Comparison of ENCODE assay signal across 9 mouse cellular contexts in genomic region chr13:107167856-107168598, GRCm38 (mm10).
A peak's percentile ranks its signal among the peaks of the same experiment; 100 is the strongest.
DNase-seq lines count a peak whose midpoint lies in the region; ATAC-seq lines count a peak whose summit lies in the region.
"Had no signal": no experiment of that assay in that cellular context is flagged by ENCODE, and none has a peak within 500 bp of the region (broad histone marks: within the 10 kb centered on the region; RNA-seq: fewer than 3 reads in every experiment).

No protein-coding gene starts in this region.

- 77% methylated on average over 10 of the region's 10 CpGs for WGBS in heart, embryonic 16.5 days
- 65% methylated on average over 10 of the region's 10 CpGs for WGBS in embryonic facial prominence, embryonic 10.5 days
- 80% methylated on average over 10 of the region's 10 CpGs for WGBS in intestine, embryonic 14.5 days
- 33% methylated on average over 10 of the region's 10 CpGs for WGBS in midbrain, embryonic 16.5 days

- H3K4me1 ChIP-seq in heart, embryonic 16.5 days (ENCODE audit: control insufficient read depth, insufficient read depth, low read length): peaks cover 4% of the 10 kb centered on the region
- H3K4me1 ChIP-seq in embryonic facial prominence, embryonic 10.5 days: peaks cover 9% of the 10 kb centered on the region
- H3K4me1 ChIP-seq in intestine, embryonic 14.5 days (replicated peaks; ENCODE audit: control insufficient read depth, insufficient read depth, low read length): 0 out of 2 replicates have a peak, but pooled peaks cover 4% of the 10 kb centered on the region
- H3K4me1 ChIP-seq in midbrain, embryonic 16.5 days (ENCODE audit: control insufficient read depth, insufficient read depth, low read length): peaks cover 14% of the 10 kb centered on the region

- peak overlapping the region; percentile 65 for H3K9ac ChIP-seq in heart, embryonic 16.5 days (ENCODE audit: low read length)
- 0 out of 2 replicates have a peak overlapping the region, but pooled peaks have one; percentile 18 for H3K9ac ChIP-seq in intestine, embryonic 14.5 days (ENCODE audit: low read length)
- H3K9ac ChIP-seq in midbrain, embryonic 16.5 days (ENCODE audit: low read depth, low read length): peak overlapping the region; percentile 61; the same call in 1 of the 2 replicates

- DNase-seq in heart, postnatal 36 days: no peak
- DNase-seq in embryonic facial prominence, embryonic 10.5 days (ENCODE audit: low spot score): no peak
- DNase-seq in intestine, embryonic 14.5 days (ENCODE audit: low spot score): no peak
- DNase-seq in left cerebral cortex, adult 8-10 months (ENCODE audit: low spot score in 2 of 2): no peak
- no peak for DNase-seq in cerebellum, adult 8-10 months
- no peak for DNase-seq in left cerebral cortex, adult 18-20 months (ENCODE audit: low spot score in 2 of 2)

- no peaks in the 10 kb centered on the region for H3K9me3 ChIP-seq in heart, embryonic 16.5 days (replicated peaks; ENCODE audit: control insufficient read depth, low read length)
- no peaks in the 10 kb centered on the region for H3K9me3 ChIP-seq in embryonic facial prominence, embryonic 10.5 days
- H3K9me3 ChIP-seq in intestine, embryonic 14.5 days (ENCODE audit: control insufficient read depth, low read length): no peaks in the 10 kb centered on the region
- no peaks in the 10 kb centered on the region for H3K9me3 ChIP-seq in midbrain, embryonic 16.5 days (replicated peaks; ENCODE audit: control insufficient read depth, low read length, poor library complexity, severe bottlenecking)
- H3K9me3 ChIP-seq: G1E had no signal

- H3K4me3 ChIP-seq in heart, embryonic 16.5 days (ENCODE audit: low read length): peak overlapping the region; percentile 46
- peak overlapping the region; percentile 54 for H3K4me3 ChIP-seq in embryonic facial prominence, embryonic 10.5 days
- peak overlapping the region; percentile 22; the same call in 1 of the 2 replicates for H3K4me3 ChIP-seq in intestine, embryonic 14.5 days (ENCODE audit: low read depth, low read length)
- H3K4me3 ChIP-seq in midbrain, embryonic 16.5 days (ENCODE audit: low read depth, low read length): peak overlapping the region; percentile 33; the same call in 1 of the 2 replicates

- no peak overlapping the region for H3K27ac ChIP-seq in heart, embryonic 16.5 days (ENCODE audit: low read length)
- H3K27ac ChIP-seq in embryonic facial prominence, embryonic 10.5 days (replicated peaks): peak overlapping the region; percentile 66; the same call in 1 of the 2 replicates
- H3K27ac ChIP-seq in intestine, embryonic 14.5 days (ENCODE audit: low read depth): no peak overlapping the region
- H3K27ac ChIP-seq in midbrain, embryonic 16.5 days (ENCODE audit: low read length): peak overlapping the region; percentile 56

- intact Hi-C loops in heart, postnatal 36 days (cut with DNase I): no loop called here

- no peaks in the 10 kb centered on the region for H3K36me3 ChIP-seq in heart, embryonic 16.5 days (ENCODE audit: control insufficient read depth, insufficient read depth)
- H3K36me3 ChIP-seq in embryonic facial prominence, embryonic 10.5 days (replicated peaks): no peaks in the 10 kb centered on the region
- no peaks in the 10 kb centered on the region for H3K36me3 ChIP-seq in intestine, embryonic 14.5 days (ENCODE audit: control insufficient read depth, insufficient read depth, low read length)
- no peaks in the 10 kb centered on the region for H3K36me3 ChIP-seq in midbrain, embryonic 16.5 days (ENCODE audit: control insufficient read depth, insufficient read depth, low read length)
- H3K36me3 ChIP-seq: G1E had no signal

- no peak for ATAC-seq in heart, embryonic 16.5 days (replicated peaks; ENCODE audit: extremely low read depth, insufficient read depth, low FRiP score)
- ATAC-seq in intestine, embryonic 14.5 days (replicated peaks; ENCODE audit: low FRiP score, low TSS enrichment, low read depth): no peak
- peak; percentile 76; the same call in 1 of the 2 replicates for ATAC-seq in midbrain, embryonic 16.5 days

- no peaks in the 10 kb centered on the region for H3K27me3 ChIP-seq in heart, embryonic 16.5 days (ENCODE audit: control insufficient read depth, insufficient read depth, low read length)
- peaks cover 4% of the 10 kb centered on the region; the same call in 1 of the 2 replicates for H3K27me3 ChIP-seq in embryonic facial prominence, embryonic 10.5 days (replicated peaks; ENCODE audit: low read depth, poor library complexity, severe bottlenecking)
- H3K27me3 ChIP-seq in intestine, embryonic 14.5 days (replicated peaks; ENCODE audit: control insufficient read depth, insufficient read depth, low read length): no peaks in the 10 kb centered on the region
- H3K27me3 ChIP-seq in midbrain, embryonic 16.5 days (ENCODE audit: control insufficient read depth, insufficient read depth, low read depth, low read length): no peaks in the 10 kb centered on the region

- peak overlapping the region; percentile 72 for H3K4me2 ChIP-seq in heart, embryonic 16.5 days (ENCODE audit: low read depth, low read length)
- peak overlapping the region; percentile 53 for H3K4me2 ChIP-seq in intestine, embryonic 14.5 days (ENCODE audit: low read length)
- H3K4me2 ChIP-seq in midbrain, embryonic 16.5 days (ENCODE audit: low read length): peak overlapping the region; percentile 71

Comparison
In these comparisons a context has a peak if more than half of its experiments do, and no peak if none do; other contexts are left out.
1. H3K27ac ChIP-seq: peak in embryonic facial prominence, embryonic 10.5 days (single experiment) and midbrain, embryonic 16.5 days (single experiment); none in heart, embryonic 16.5 days (single experiment) and intestine, embryonic 14.5 days (single experiment).
2. Peak in every context shown above with its lines, with median percentiles within 50 percentile points of each other: H3K4me2 ChIP-seq, H3K4me3 ChIP-seq and H3K9ac ChIP-seq.